Mouse (Mus musculus): ENCODE data around the gene Hist1h2ah. TPM values are rescaled to one million over a fixed set of nuclear protein-coding genes. Genes with fewer than 3 reads are reported as not detected.

The Hist1h2ah gene
- polyA plus RNA-seq, 1 experiment from 2014 or later: 6.8 TPM

GRCm38 (mm10) chr13:22005605-22006333, 29.6 kb downstream of the Hist1h2ah start:
- H3K9me3 ChIP-seq (ENCODE audit: control insufficient read depth, low read length): no peaks in the 10 kb centered on the region
- H3K9ac ChIP-seq (ENCODE audit: low read length): peak overlapping the region; percentile 48
- H3K36me3 ChIP-seq (ENCODE audit: control insufficient read depth, insufficient read depth, low read length): no peaks in the 10 kb centered on the region
- peak overlapping the region; percentile 96 for H3K4me2 ChIP-seq (ENCODE audit: low read length)
- H3K27ac ChIP-seq (replicated peaks in 1 of 2; ENCODE audit: control insufficient read depth in 1 of 2, insufficient read depth in 1 of 2, low read depth in 2 of 2, low read length in 2 of 2): no peak overlapping the region
- H3K4me3 ChIP-seq (ENCODE audit: control insufficient read depth in 1 of 2, insufficient read depth in 1 of 2, low read depth in 1 of 2, low read length in 2 of 2): peak overlapping the region; percentile 54 to 64
- no peak for ATAC-seq (ENCODE audit: insufficient number of reproducible peaks, insufficient read depth, low FRiP score, low read depth)
- H3K4me1 ChIP-seq (ENCODE audit: control insufficient read depth in 2 of 2, insufficient read depth in 2 of 2, low read length in 2 of 2): peaks cover 2 to 15% of the 10 kb centered on the region in 2 experiments; a peak in 2 of 4 replicates
- H3K27me3 ChIP-seq (ENCODE audit: control insufficient read depth, insufficient read depth, low read length): peaks cover 97% of the 10 kb centered on the region
- WGBS: 1% methylated on average over 45 of the region's 45 CpGs

- H3K4me3 ChIP-seq (ENCODE audit: control insufficient read depth in 1 of 2, insufficient read depth in 1 of 2, low read depth in 1 of 2, low read length in 2 of 2): no peak overlapping the region
- no peak for ATAC-seq (ENCODE audit: insufficient number of reproducible peaks, insufficient read depth, low FRiP score, low read depth)
- H3K27ac ChIP-seq (replicated peaks in 1 of 2; ENCODE audit: control insufficient read depth in 1 of 2, insufficient read depth in 1 of 2, low read depth in 2 of 2, low read length in 2 of 2): no peak overlapping the region
- 27% methylated on average over 5 of the region's 5 CpGs for WGBS
- no peak overlapping the region for H3K9ac ChIP-seq (ENCODE audit: low read length)
- peaks cover 6 to 21% of the 10 kb centered on the region in 2 experiments; a peak in 3 of 4 replicates for H3K4me1 ChIP-seq (ENCODE audit: control insufficient read depth in 2 of 2, insufficient read depth in 2 of 2, low read length in 2 of 2)
- no peak overlapping the region for H3K4me2 ChIP-seq (ENCODE audit: low read length)
- no peaks in the 10 kb centered on the region for H3K36me3 ChIP-seq (ENCODE audit: control insufficient read depth, insufficient read depth, low read length)
- H3K27me3 ChIP-seq (ENCODE audit: control insufficient read depth, insufficient read depth, low read length): peaks cover 96% of the 10 kb centered on the region
- H3K9me3 ChIP-seq (ENCODE audit: control insufficient read depth, low read length): no peaks in the 10 kb centered on the region
These were observed 33.5 kb downstream of the Hist1h2ah start for GRCm38 (mm10) chr13:22001823-22002222.

- peaks cover 96% of the 10 kb centered on the region for H3K27me3 ChIP-seq (ENCODE audit: control insufficient read depth, insufficient read depth, low read length)
- WGBS: 56% methylated on average over 2 of the region's 2 CpGs
These were observed 34.0 kb downstream of the Hist1h2ah start for GRCm38 (mm10) chr13:22001346-22001745.

GRCm38 (mm10) chr13:21999147-21999546, 36.2 kb downstream of the Hist1h2ah start:
- no peak overlapping the region for H3K9ac ChIP-seq (ENCODE audit: low read length)
- no peak overlapping the region for H3K27ac ChIP-seq (replicated peaks in 1 of 2; ENCODE audit: control insufficient read depth in 1 of 2, insufficient read depth in 1 of 2, low read depth in 2 of 2, low read length in 2 of 2)
- H3K4me2 ChIP-seq (ENCODE audit: low read length): no peak overlapping the region
- H3K36me3 ChIP-seq (ENCODE audit: control insufficient read depth, insufficient read depth, low read length): no peaks in the 10 kb centered on the region
- ATAC-seq (ENCODE audit: insufficient number of reproducible peaks, insufficient read depth, low FRiP score, low read depth): no peak
- no peak overlapping the region for H3K4me3 ChIP-seq (ENCODE audit: control insufficient read depth in 1 of 2, insufficient read depth in 1 of 2, low read depth in 1 of 2, low read length in 2 of 2)
- H3K27me3 ChIP-seq (ENCODE audit: control insufficient read depth, insufficient read depth, low read length): peaks cover 79% of the 10 kb centered on the region
- 38% methylated on average over 4 of the region's 4 CpGs for WGBS
- no peaks in the 10 kb centered on the region for H3K9me3 ChIP-seq (ENCODE audit: control insufficient read depth, low read length)
- peaks cover 7 to 18% of the 10 kb centered on the region in 2 experiments; a peak in 3 of 4 replicates for H3K4me1 ChIP-seq (ENCODE audit: control insufficient read depth in 2 of 2, insufficient read depth in 2 of 2, low read length in 2 of 2)

More at GRCm38 (mm10) chr13:22001346-22001745, 34.0 kb downstream of the Hist1h2ah start:
- no peaks in the 10 kb centered on the region for H3K9me3 ChIP-seq (ENCODE audit: control insufficient read depth, low read length)
- no peak overlapping the region for H3K9ac ChIP-seq (ENCODE audit: low read length)
- H3K36me3 ChIP-seq (ENCODE audit: control insufficient read depth, insufficient read depth, low read length): no peaks in the 10 kb centered on the region
- no peak overlapping the region for H3K27ac ChIP-seq (replicated peaks in 1 of 2; ENCODE audit: control insufficient read depth in 1 of 2, insufficient read depth in 1 of 2, low read depth in 2 of 2, low read length in 2 of 2)
- ATAC-seq (ENCODE audit: insufficient number of reproducible peaks, insufficient read depth, low FRiP score, low read depth): no peak
- no peak overlapping the region for H3K4me3 ChIP-seq (ENCODE audit: control insufficient read depth in 1 of 2, insufficient read depth in 1 of 2, low read depth in 1 of 2, low read length in 2 of 2)
- peaks cover 6 to 19% of the 10 kb centered on the region in 2 experiments; a peak in 3 of 4 replicates for H3K4me1 ChIP-seq (ENCODE audit: control insufficient read depth in 2 of 2, insufficient read depth in 2 of 2, low read length in 2 of 2)
- H3K4me2 ChIP-seq (ENCODE audit: low read length): no peak overlapping the region

- Histone ChIP-seq H3K4me3 (ENCODE audit: control insufficient read depth in 1 of 2, insufficient read depth in 1 of 2, low read depth in 1 of 2, low read length in 2 of 2) (no peak overlapping the region), H3K27me3 (ENCODE audit: control insufficient read depth, insufficient read depth, low read length) (peaks cover 71% of the 10 kb centered on the region), H3K4me1 (ENCODE audit: control insufficient read depth in 2 of 2, insufficient read depth in 2 of 2, low read length in 2 of 2) (peaks cover 7 to 18% of the 10 kb centered on the region in 2 experiments; a peak in 3 of 4 replicates), H3K9me3 (ENCODE audit: control insufficient read depth, low read length) (no peaks in the 10 kb centered on the region), H3K9ac (ENCODE audit: low read length) (no peak overlapping the region), H3K4me2 (ENCODE audit: low read length) (no peak overlapping the region), H3K27ac (replicated peaks in 1 of 2; ENCODE audit: control insufficient read depth in 1 of 2, insufficient read depth in 1 of 2, low read depth in 2 of 2, low read length in 2 of 2) (no peak overlapping the region), H3K36me3 (ENCODE audit: control insufficient read depth, insufficient read depth, low read length) (no peaks in the 10 kb centered on the region)
- no peak for ATAC-seq (ENCODE audit: insufficient number of reproducible peaks, insufficient read depth, low FRiP score, low read depth)
- 32% methylated on average over 3 of the region's 3 CpGs for WGBS
These were observed 37.0 kb downstream of the Hist1h2ah start for GRCm38 (mm10) chr13:21998412-21998811.

GRCm38 (mm10) chr13:21997821-21998220, 37.5 kb downstream of the Hist1h2ah start:
- peak overlapping the region in 1 of 2 experiments; percentile 49; a peak in 1 of 4 replicates for H3K4me3 ChIP-seq (ENCODE audit: control insufficient read depth in 1 of 2, insufficient read depth in 1 of 2, low read depth in 1 of 2, low read length in 2 of 2)
- peaks cover 65% of the 10 kb centered on the region for H3K27me3 ChIP-seq (ENCODE audit: control insufficient read depth, insufficient read depth, low read length)
- no peaks in the 10 kb centered on the region for H3K9me3 ChIP-seq (ENCODE audit: control insufficient read depth, low read length)
- ATAC-seq (ENCODE audit: insufficient number of reproducible peaks, insufficient read depth, low FRiP score, low read depth): no peak
- peaks cover 7 to 18% of the 10 kb centered on the region in 2 experiments; a peak in 3 of 4 replicates for H3K4me1 ChIP-seq (ENCODE audit: control insufficient read depth in 2 of 2, insufficient read depth in 2 of 2, low read length in 2 of 2)
- peak overlapping the region; percentile 77 for H3K4me2 ChIP-seq (ENCODE audit: low read length)
- no peaks in the 10 kb centered on the region for H3K36me3 ChIP-seq (ENCODE audit: control insufficient read depth, insufficient read depth, low read length)
- no peak overlapping the region for H3K9ac ChIP-seq (ENCODE audit: low read length)
- WGBS: 9% methylated on average over 4 of the region's 4 CpGs
- no peak overlapping the region for H3K27ac ChIP-seq (replicated peaks in 1 of 2; ENCODE audit: control insufficient read depth in 1 of 2, insufficient read depth in 1 of 2, low read depth in 2 of 2, low read length in 2 of 2)

GRCm38 (mm10) chr13:21997201-21997820, 38.1 kb downstream of the Hist1h2ah start:
- ATAC-seq (ENCODE audit: insufficient number of reproducible peaks, insufficient read depth, low FRiP score, low read depth): no peak

More at GRCm38 (mm10) chr13:21997201-21997820, 38.1 kb downstream of the Hist1h2ah start:
- Histone ChIP-seq H3K9me3 (ENCODE audit: control insufficient read depth, low read length) (no peaks in the 10 kb centered on the region), H3K9ac (ENCODE audit: low read length) (no peak overlapping the region), H3K27ac (replicated peaks in 1 of 2; ENCODE audit: control insufficient read depth in 1 of 2, insufficient read depth in 1 of 2, low read depth in 2 of 2, low read length in 2 of 2) (no peak overlapping the region), H3K4me3 (ENCODE audit: control insufficient read depth in 1 of 2, insufficient read depth in 1 of 2, low read depth in 1 of 2, low read length in 2 of 2) (peak overlapping the region; percentile 44 to 49), H3K27me3 (ENCODE audit: control insufficient read depth, insufficient read depth, low read length) (peaks cover 61% of the 10 kb centered on the region), H3K4me2 (ENCODE audit: low read length) (peak overlapping the region; percentile 77), H3K4me1 (ENCODE audit: control insufficient read depth in 2 of 2, insufficient read depth in 2 of 2, low read length in 2 of 2) (peaks cover 7 to 18% of the 10 kb centered on the region in 2 experiments; a peak in 3 of 4 replicates), H3K36me3 (ENCODE audit: control insufficient read depth, insufficient read depth, low read length) (no peaks in the 10 kb centered on the region)
- WGBS: 1% methylated on average over 21 of the region's 21 CpGs

Data from heart, embryonic 14.5 days (tissue).